Mouse (Mus musculus): ENCODE measurements around the gene Plppr4. TPM values are rescaled to one million over a fixed set of nuclear protein-coding genes. Genes with fewer than 3 reads are reported as not detected.

Plppr4 gene
- polyA plus RNA-seq (2015; fragmentation: Nextera tagmentation; extraction: Ambion mirVana), result 0.75 and 1.1 TPM in 2 replicates

DNA sequence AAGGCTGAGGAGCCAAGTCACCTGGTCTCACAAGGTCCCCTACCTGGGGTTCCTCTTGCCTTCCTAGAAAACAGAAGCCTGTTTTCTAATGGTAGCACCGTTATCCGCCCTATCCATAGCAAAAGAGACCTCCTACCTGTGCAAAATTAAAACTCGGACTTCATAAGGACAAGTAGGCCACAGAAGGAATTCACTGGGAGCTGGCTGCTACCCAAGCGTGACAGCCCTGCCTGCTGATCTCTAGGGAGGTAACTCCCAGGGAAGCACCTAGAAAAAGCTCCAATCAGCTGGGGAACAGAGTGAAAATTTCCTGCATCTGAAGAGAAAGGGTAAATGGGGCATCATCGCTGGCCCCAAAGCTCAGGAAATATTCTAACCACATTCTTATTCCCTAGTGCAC is at the start of gene Plppr4:
Gene Plppr4 (minus strand): TSS at position 349 of the 400 bp plus-strand sequence.
- H3K27me3 ChIP-seq (ENCODE audit: insufficient read depth, low read length), result 0 out of 2 replicates have a peak, but pooled peaks cover 4% of the 10 kb centered on the region
- peak; percentile 78 for ATAC-seq (ENCODE audit: low FRiP score, low TSS enrichment)

DNA sequence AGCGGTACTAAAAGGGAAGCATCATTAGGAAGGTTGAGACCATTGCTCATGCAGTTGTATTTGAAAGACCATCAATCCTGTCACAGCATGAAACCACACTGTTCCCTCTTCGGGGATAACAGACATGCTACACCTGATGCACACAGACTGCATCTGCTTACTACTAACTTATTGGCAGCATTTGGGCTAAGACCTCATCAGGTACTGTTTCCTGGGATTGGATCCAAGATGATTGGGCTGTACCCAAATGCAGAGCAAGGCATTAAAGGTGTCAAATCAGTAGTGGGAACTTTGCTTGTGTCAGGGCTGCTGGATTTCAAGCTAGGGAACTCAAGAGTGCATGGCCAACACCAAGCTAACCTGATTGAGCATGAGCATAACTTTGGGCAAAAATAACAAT is 45.1 kb upstream of the Plppr4 start:
- Histone ChIP-seq H3K4me1 (ENCODE audit: insufficient read depth, low read length) (no peaks in the 10 kb centered on the region), H3K9me3 (ENCODE audit: low read length) (no peaks in the 10 kb centered on the region), H3K27ac (ENCODE audit: low read length) (no peak overlapping the region), H3K4me3 (ENCODE audit: low read length) (no peak overlapping the region), H3K4me2 (replicated peaks; ENCODE audit: low read depth, low read length) (no peak overlapping the region), H3K36me3 (ENCODE audit: insufficient read depth, low read length) (no peaks in the 10 kb centered on the region), H3K9ac (replicated peaks; ENCODE audit: low read length) (no peak overlapping the region), H3K27me3 (ENCODE audit: insufficient read depth, low read length) (no peaks in the 10 kb centered on the region)
- 84% methylated on average over 2 of the region's 2 CpGs for WGBS
- ATAC-seq (ENCODE audit: low FRiP score, low TSS enrichment), result no peak

More for the DNA sequence above, at the start of gene Plppr4:
- 29% methylated on average over 5 of the region's 5 CpGs for WGBS
- H3K4me3 ChIP-seq (ENCODE audit: low read length), result peak within 1 kb of the TSS; percentile 53
- H3K4me2 ChIP-seq (replicated peaks; ENCODE audit: low read depth, low read length), result peak within 1 kb of the TSS; percentile 81
- H3K9me3 ChIP-seq (ENCODE audit: low read length), result no peaks in the 10 kb centered on the region
- H3K36me3 ChIP-seq (ENCODE audit: insufficient read depth, low read length), result no peaks in the 10 kb centered on the region
- peaks cover 8% of the 10 kb centered on the region for H3K4me1 ChIP-seq (ENCODE audit: insufficient read depth, low read length)
- H3K9ac ChIP-seq (replicated peaks; ENCODE audit: low read length), result peak within 1 kb of the TSS; percentile 61
- H3K27ac ChIP-seq (ENCODE audit: low read length), result 0 out of 2 replicates have a peak within 1 kb of the TSS, but pooled peaks have one; percentile 53

DNA sequence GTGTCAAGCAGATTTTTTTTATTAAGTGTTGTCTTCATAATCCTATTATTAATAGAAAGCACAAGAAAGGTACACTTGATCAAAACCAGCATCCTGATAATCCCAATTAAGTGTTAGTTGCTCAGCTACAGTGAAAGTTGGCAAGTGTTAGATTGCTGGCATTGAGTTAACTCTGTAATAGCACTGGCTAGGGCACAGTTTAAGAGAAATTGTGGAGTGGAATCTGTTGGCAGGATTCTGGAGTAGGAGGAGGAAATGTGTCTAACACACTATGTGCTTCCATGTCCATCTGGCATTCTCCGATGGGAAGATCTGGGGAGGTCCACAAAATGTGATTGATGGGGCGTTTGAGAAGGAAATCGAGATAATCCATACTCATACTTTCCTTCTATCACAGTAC is 43.1 kb upstream of the Plppr4 start:
- no peaks in the 10 kb centered on the region for H3K4me1 ChIP-seq (ENCODE audit: insufficient read depth, low read length)
- 78% methylated on average over 3 of the region's 3 CpGs for WGBS
- no peaks in the 10 kb centered on the region for H3K9me3 ChIP-seq (ENCODE audit: low read length)
- ATAC-seq (ENCODE audit: low FRiP score, low TSS enrichment), result no peak
- no peak overlapping the region for H3K27ac ChIP-seq (ENCODE audit: low read length)
- H3K36me3 ChIP-seq (ENCODE audit: insufficient read depth, low read length), result no peaks in the 10 kb centered on the region
- no peaks in the 10 kb centered on the region for H3K27me3 ChIP-seq (ENCODE audit: insufficient read depth, low read length)
- H3K4me2 ChIP-seq (replicated peaks; ENCODE audit: low read depth, low read length), result no peak overlapping the region
- no peak overlapping the region for H3K4me3 ChIP-seq (ENCODE audit: low read length)
- no peak overlapping the region for H3K9ac ChIP-seq (replicated peaks; ENCODE audit: low read length)

DNA sequence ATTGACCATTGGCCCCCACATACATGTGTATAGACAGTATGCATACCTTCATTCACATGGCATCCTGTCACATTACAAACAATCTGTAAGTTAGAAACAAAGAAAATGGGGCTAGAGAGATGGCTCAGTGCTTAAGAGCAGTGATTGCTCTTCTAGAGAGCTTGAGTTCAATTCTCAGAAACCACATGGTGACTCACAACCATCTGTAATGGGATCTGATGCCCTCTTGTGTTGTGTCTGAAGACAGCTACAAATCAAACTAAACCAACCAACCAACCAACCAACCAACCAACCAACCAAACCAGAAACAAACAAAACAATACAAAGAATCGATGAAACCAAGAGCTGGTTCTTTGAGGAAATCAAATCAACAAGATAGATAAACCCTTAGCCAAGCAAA is 5.4 kb upstream of the Plppr4 start:
- Histone ChIP-seq H3K27me3 (ENCODE audit: insufficient read depth, low read length) (no peaks in the 10 kb centered on the region), H3K27ac (ENCODE audit: low read length) (no peak overlapping the region), H3K4me2 (replicated peaks; ENCODE audit: low read depth, low read length) (no peak overlapping the region), H3K4me1 (ENCODE audit: insufficient read depth, low read length) (no peaks in the 10 kb centered on the region), H3K36me3 (ENCODE audit: insufficient read depth, low read length) (no peaks in the 10 kb centered on the region), H3K9me3 (ENCODE audit: low read length) (no peaks in the 10 kb centered on the region), H3K9ac (replicated peaks; ENCODE audit: low read length) (no peak overlapping the region), H3K4me3 (ENCODE audit: low read length) (no peak overlapping the region)
- 91% methylated on average over 1 of the region's 1 CpGs for WGBS
- ATAC-seq (ENCODE audit: low FRiP score, low TSS enrichment), result no peak

DNA sequence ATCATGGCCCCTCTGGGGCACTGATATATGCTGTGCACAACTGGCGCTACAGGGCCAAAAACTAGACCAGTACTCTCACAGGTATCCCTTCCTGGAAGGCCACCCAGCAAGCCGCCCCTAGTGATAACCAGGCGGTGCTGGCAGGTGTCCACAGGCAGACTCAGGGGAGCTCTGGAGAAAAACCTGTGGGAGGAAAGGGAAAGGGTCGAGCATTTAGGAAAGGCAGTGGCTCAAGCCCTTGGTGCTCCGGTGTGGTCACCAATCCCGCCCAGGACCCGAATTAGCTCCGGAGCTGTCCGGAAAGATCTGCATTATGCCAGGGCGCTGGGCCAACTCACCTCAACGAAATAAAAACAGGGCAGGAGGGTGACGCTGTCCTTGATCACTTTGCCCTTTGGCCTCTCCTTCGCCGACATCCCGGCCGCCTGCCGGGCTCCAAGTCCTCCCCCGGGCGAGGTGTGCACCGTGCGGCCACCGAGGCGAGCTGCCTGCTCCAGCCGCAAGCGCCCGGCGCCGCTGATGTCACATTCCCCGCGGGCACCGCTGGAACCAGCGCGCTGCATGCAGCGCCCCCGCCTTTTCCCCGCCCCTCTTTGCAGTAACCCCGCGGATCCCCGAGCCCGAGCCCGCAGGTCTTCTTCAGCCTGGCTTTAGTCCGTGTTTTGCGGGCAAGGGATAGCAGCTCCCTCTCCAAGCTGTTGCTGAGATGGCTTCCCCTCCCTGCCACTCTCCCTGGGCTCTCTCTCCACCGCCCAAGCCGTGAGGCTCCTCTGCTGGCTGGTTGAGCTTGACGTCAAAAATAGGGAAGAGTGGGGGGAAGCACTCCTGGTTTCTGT is 772 bp downstream of the Plppr4 start:
- 0 out of 2 replicates have a peak overlapping the region, but pooled peaks have one; percentile 53 for H3K27ac ChIP-seq (ENCODE audit: low read length)

DNA sequence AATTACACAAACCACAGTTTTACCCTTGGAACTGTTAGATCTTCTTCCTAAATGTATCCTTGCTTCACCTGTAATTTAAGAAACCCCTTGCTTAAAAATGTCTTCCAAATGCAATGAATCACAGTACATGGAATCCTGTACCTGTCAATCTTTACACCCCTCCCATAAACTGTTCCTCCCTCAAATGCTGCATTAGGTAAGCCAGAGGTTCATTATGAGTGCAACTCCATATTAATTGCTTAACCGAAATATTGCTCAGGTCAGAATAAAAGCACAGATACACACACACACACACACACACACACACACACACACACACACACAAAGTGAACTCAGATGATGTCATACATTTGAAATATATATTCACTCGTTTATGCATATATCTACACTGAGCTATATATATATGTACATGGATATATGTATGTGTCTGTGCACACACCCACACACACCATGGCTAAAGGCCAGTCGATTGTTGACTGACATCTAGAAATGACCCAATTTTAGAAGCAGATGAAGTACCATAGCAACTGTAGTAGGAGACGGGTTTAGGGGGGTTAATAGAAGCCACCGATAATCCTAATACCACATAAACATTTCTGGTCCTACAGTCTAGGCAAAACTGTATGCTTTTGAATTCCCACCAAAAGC is 1.6 kb downstream of the Plppr4 start:
- H3K9me3 ChIP-seq (ENCODE audit: low read length), result no peaks in the 10 kb centered on the region
- H3K4me2 ChIP-seq (replicated peaks; ENCODE audit: low read depth, low read length), result peak overlapping the region; percentile 81
- H3K27me3 ChIP-seq (ENCODE audit: insufficient read depth, low read length), result 0 out of 2 replicates have a peak, but pooled peaks cover 4% of the 10 kb centered on the region
- H3K4me1 ChIP-seq (ENCODE audit: insufficient read depth, low read length), result peaks cover 8% of the 10 kb centered on the region
- H3K4me3 ChIP-seq (ENCODE audit: low read length), result peak overlapping the region; percentile 53; the same call in 1 of the 2 replicates
- no peak overlapping the region; the same call in 1 of the 2 replicates for H3K9ac ChIP-seq (replicated peaks; ENCODE audit: low read length)
- no peak for ATAC-seq (ENCODE audit: low FRiP score, low TSS enrichment)
- no peaks in the 10 kb centered on the region for H3K36me3 ChIP-seq (ENCODE audit: insufficient read depth, low read length)
- 83% methylated on average over 5 of the region's 5 CpGs for WGBS
- no peak overlapping the region for H3K27ac ChIP-seq (ENCODE audit: low read length)

More for the DNA sequence above, 772 bp downstream of the Plppr4 start:
- Histone ChIP-seq H3K9ac (replicated peaks; ENCODE audit: low read length) (peak overlapping the region; percentile 61), H3K27me3 (ENCODE audit: insufficient read depth, low read length) (0 out of 2 replicates have a peak, but pooled peaks cover 4% of the 10 kb centered on the region), H3K4me1 (ENCODE audit: insufficient read depth, low read length) (peaks cover 8% of the 10 kb centered on the region), H3K36me3 (ENCODE audit: insufficient read depth, low read length) (no peaks in the 10 kb centered on the region), H3K9me3 (ENCODE audit: low read length) (no peaks in the 10 kb centered on the region), H3K4me3 (ENCODE audit: low read length) (peak overlapping the region; percentile 53), H3K4me2 (replicated peaks; ENCODE audit: low read depth, low read length) (peak overlapping the region; percentile 81)
- ATAC-seq (ENCODE audit: low FRiP score, low TSS enrichment), result peak; percentile 94
- 2% methylated on average over 46 of the region's 46 CpGs for WGBS

DNA sequence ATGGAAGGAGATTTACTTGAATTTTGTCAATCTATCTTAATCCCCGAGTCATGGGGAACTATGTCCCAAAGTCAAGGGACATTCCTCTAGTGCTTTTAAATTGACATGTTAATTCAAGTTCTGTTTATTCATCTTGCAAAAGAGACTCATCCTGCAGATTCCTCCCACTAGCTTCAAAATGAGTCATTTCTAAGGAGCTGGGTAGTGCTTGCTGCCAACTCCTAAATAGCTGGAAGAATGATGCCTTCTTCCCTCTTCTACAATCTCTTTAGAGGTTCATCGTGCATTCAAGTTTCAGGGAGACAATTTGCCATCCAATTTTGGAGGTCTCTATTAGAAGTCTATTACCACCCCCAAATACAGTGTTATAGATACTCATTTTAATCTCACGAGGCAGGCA is 3.3 kb downstream of the Plppr4 start:
- H3K9ac ChIP-seq (replicated peaks; ENCODE audit: low read length), result no peak overlapping the region
- 88% methylated on average over 3 of the region's 3 CpGs for WGBS
- ATAC-seq (ENCODE audit: low FRiP score, low TSS enrichment), result no peak
- peaks cover 8% of the 10 kb centered on the region for H3K4me1 ChIP-seq (ENCODE audit: insufficient read depth, low read length)
- H3K36me3 ChIP-seq (ENCODE audit: insufficient read depth, low read length), result no peaks in the 10 kb centered on the region
- no peak overlapping the region for H3K4me2 ChIP-seq (replicated peaks; ENCODE audit: low read depth, low read length)
- no peaks in the 10 kb centered on the region for H3K9me3 ChIP-seq (ENCODE audit: low read length)
- no peak overlapping the region for H3K4me3 ChIP-seq (ENCODE audit: low read length)
- H3K27ac ChIP-seq (ENCODE audit: low read length), result no peak overlapping the region
- 0 out of 2 replicates have a peak, but pooled peaks cover 4% of the 10 kb centered on the region for H3K27me3 ChIP-seq (ENCODE audit: insufficient read depth, low read length)

DNA sequence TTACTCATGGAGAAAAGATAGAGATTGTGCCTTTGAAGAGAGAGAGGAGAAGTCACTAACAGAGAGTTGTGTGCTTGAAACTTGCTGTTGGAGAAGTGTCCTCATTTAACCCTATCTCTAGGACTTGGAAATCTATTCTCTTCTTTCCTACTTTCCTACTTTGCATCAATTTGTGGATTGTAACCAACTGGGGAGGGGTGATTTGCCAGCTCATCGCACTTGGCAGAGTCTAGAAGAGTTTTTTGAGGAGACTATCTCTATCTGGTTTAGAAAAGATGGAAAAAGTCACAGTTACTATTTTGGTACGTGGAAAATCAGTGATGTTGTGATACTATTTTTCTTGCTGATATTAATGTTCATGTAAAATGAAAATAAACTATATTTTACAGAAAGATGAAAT is 6.7 kb downstream of the Plppr4 start:
- Histone ChIP-seq H3K36me3 (ENCODE audit: insufficient read depth, low read length) (no peaks in the 10 kb centered on the region), H3K9ac (replicated peaks; ENCODE audit: low read length) (no peak overlapping the region), H3K9me3 (ENCODE audit: low read length) (no peaks in the 10 kb centered on the region), H3K4me1 (ENCODE audit: insufficient read depth, low read length) (no peaks in the 10 kb centered on the region), H3K27me3 (ENCODE audit: insufficient read depth, low read length) (no peaks in the 10 kb centered on the region), H3K27ac (ENCODE audit: low read length) (no peak overlapping the region), H3K4me2 (replicated peaks; ENCODE audit: low read depth, low read length) (no peak overlapping the region), H3K4me3 (ENCODE audit: low read length) (no peak overlapping the region)
- 87% methylated on average over 2 of the region's 2 CpGs for whole genome bisulfite sequencing
- ATAC-seq (ENCODE audit: low FRiP score, low TSS enrichment), result no peak

DNA sequence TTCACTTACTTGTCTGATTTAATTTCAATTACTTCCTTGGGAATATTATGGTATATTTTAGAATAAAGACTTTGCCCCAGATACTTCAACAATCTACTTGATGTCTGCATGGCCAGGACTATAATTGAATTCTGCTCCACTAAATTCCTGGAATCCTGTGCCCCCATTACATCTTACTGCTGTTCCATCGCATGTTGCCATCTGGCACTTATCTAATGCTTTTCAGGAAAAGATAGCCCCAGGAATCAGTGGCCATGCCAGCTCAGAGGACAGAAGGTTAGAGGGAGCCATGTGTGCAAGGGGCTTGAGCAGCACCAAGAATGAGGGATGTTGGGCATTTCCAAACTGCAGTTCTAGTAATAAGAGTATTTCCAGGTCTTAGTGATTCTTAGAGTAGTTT is 14.3 kb downstream of the Plppr4 start:
- H3K36me3 ChIP-seq (ENCODE audit: insufficient read depth, low read length), result no peaks in the 10 kb centered on the region
- H3K4me3 ChIP-seq (ENCODE audit: low read length), result no peak overlapping the region
- H3K4me2 ChIP-seq (replicated peaks; ENCODE audit: low read depth, low read length), result no peak overlapping the region
- no peaks in the 10 kb centered on the region for H3K4me1 ChIP-seq (ENCODE audit: insufficient read depth, low read length)
- no peak overlapping the region for H3K9ac ChIP-seq (replicated peaks; ENCODE audit: low read length)
- 95% methylated on average over 1 of the region's 1 CpGs for WGBS
- H3K27me3 ChIP-seq (ENCODE audit: insufficient read depth, low read length), result no peaks in the 10 kb centered on the region
- H3K27ac ChIP-seq (ENCODE audit: low read length), result no peak overlapping the region
- ATAC-seq (ENCODE audit: low FRiP score, low TSS enrichment), result no peak
- H3K9me3 ChIP-seq (ENCODE audit: low read length), result no peaks in the 10 kb centered on the region

DNA sequence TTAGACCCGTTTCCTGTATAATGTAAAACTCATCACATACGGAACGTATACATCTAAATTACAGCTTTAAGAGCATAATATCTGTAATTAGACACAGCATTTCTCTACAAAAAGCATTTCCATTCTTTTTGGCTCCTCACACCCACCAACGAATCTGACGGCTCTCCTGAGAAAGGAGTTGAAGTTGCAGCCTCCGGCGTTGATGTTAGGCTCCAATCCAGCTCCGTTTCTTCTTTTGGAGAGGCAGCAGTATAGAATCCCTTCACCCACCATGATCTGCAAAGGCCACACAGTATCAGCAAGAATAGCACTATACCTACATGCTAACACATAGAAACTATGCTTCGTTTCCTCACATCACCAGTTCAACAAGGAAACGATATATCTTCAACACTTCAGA is 29.2 kb downstream of the Plppr4 start:
- no peaks in the 10 kb centered on the region for H3K27me3 ChIP-seq (ENCODE audit: insufficient read depth, low read length)
- H3K9ac ChIP-seq (replicated peaks; ENCODE audit: low read length), result no peak overlapping the region
- 76% methylated on average over 10 of the region's 10 CpGs for WGBS
- H3K9me3 ChIP-seq (ENCODE audit: low read length), result no peaks in the 10 kb centered on the region
- no peak for ATAC-seq (ENCODE audit: low FRiP score, low TSS enrichment)
- no peak overlapping the region for H3K4me2 ChIP-seq (replicated peaks; ENCODE audit: low read depth, low read length)
- H3K36me3 ChIP-seq (ENCODE audit: insufficient read depth, low read length), result no peaks in the 10 kb centered on the region
- no peaks in the 10 kb centered on the region for H3K4me1 ChIP-seq (ENCODE audit: insufficient read depth, low read length)
- no peak overlapping the region for H3K4me3 ChIP-seq (ENCODE audit: low read length)
- no peak overlapping the region for H3K27ac ChIP-seq (ENCODE audit: low read length)
